Mouse (Mus musculus) megakaryocyte, embryonic 14.5 days (primary cell): ENCODE measurements around the gene Dll1. TPM values are rescaled to one million over a fixed set of nuclear protein-coding genes. Genes with fewer than 3 reads are reported as not detected.

Experiments used
- H3K27me3 ChIP-seq: replicated peaks from 2 replicates; pipeline ENCODE3; 2012; ENCODE audit warnings: inconsistent platforms
- H3K36me3 ChIP-seq: replicated peaks from 2 replicates; pipeline ENCODE3; 2012; ENCODE audit warnings: low read length, inconsistent platforms, mixed read lengths
- H3K4me1 ChIP-seq: 2 replicates; pipeline ENCODE4 v1.6.1; 2012; ENCODE audit warnings: inconsistent platforms
- H3K4me3 ChIP-seq: replicated peaks from 2 replicates; pipeline ENCODE3; 2012; ENCODE audit warnings: moderate library complexity, mild to moderate bottlenecking, inconsistent platforms
- H3K9me3 ChIP-seq: 2 replicates; pipeline ENCODE4 v1.6.1; 2012; ENCODE audit warnings: inconsistent platforms
- FLI1 ChIP-seq: IDR thresholded peaks from 2 replicates; pipeline ENCODE4 v1.6.1; 2012; ENCODE audit warnings: low read length, inconsistent platforms, mixed read lengths
- GATA1 ChIP-seq: IDR thresholded peaks from 3 replicates; pipeline ENCODE4 v1.6.1; 2012; ENCODE audit warnings: mixed read lengths, low read length, inconsistent platforms, borderline replicate concordance
- polyA plus RNA-seq: library from polyadenylated mRNA; stranded (reverse); fragments of >175 nt; gene quantifications from 2 replicates; pipeline ENCODE4 v1.2.3, GENCODE M21; 2012; ENCODE audit warnings: low replicate concordance; ENCODE audit not compliant: insufficient read depth

Dll1 gene
- polyA plus RNA-seq, 1 experiment, result 0.22 TPM

- Histone ChIP-seq H3K27me3 (peaks cover 92% of the 10 kb centered on the region), H3K36me3 (no peaks in the 10 kb centered on the region), H3K4me1 (peaks cover 37% of the 10 kb centered on the region), H3K4me3 (no peak overlapping the region), H3K9me3 (0 out of 2 replicates have a peak, but pooled peaks cover 3% of the 10 kb centered on the region)
- TF ChIP-seq FLI1 (no peak), GATA1 (no peak)
Measured at GRCm38 (mm10) chr17:15371967-15372835, 4.5 kb downstream of the Dll1 start.

GRCm38 (mm10) chr17:15370401-15370800 lies 6.3 kb downstream of the Dll1 start:
- Histone ChIP-seq H3K36me3 (no peaks in the 10 kb centered on the region), H3K9me3 (0 out of 2 replicates have a peak, but pooled peaks cover 3% of the 10 kb centered on the region), H3K4me1 (peaks cover 20% of the 10 kb centered on the region), H3K27me3 (peaks cover 79% of the 10 kb centered on the region), H3K4me3 (no peak overlapping the region)
- TF ChIP-seq FLI1 (no peak), GATA1 (no peak)

DNA sequence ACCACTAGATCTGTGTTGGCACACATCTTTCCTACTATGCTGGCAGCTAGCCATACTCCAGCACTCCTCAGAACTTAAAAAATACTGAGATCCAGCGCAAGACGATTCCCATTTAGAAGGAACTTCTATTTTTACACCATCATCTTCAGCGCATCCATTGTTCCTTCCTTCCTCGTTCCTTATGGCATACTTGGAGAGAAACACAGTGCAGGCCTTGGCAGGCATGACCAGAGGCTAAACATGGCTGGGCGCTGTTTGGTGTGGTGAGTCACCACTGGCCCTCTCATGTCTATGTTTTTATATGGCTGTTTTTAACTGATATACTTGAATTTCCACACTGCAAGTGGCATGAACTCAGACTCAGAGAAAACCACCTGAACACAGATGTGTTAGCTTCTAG lies 11.0 kb downstream of the Dll1 start:
- H3K36me3 ChIP-seq, result no peaks in the 10 kb centered on the region
- peaks cover 5% of the 10 kb centered on the region; the same call in 1 of the 2 replicates for H3K4me1 ChIP-seq
- no peak for TF ChIP-seq GATA1
- TF ChIP-seq FLI1, result no peak
- no peak overlapping the region for H3K4me3 ChIP-seq
- no peaks in the 10 kb centered on the region for H3K9me3 ChIP-seq
- H3K27me3 ChIP-seq, result peaks cover 56% of the 10 kb centered on the region

DNA sequence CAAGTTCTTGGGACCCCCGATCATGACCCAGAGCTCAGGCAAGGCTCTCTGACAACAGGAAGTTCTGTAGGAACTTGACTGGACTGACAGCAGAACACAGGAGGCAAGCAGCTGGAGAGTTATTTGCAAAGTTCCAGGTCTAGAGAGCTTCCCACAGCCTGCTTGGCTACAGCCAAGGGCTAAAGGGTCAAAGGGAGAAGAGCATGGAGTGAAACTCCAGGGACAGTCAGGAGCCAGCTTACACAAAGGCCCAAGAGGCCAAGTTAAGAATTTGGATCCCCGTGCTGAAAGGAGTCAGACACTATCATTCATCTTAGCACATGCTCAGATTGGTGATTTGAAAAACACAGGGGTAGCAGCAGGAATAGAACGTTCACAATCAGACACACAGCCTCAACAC lies 13.0 kb downstream of the Dll1 start:
- H3K4me1 ChIP-seq, result no peaks in the 10 kb centered on the region
- no peaks in the 10 kb centered on the region for H3K36me3 ChIP-seq
- H3K27me3 ChIP-seq, result peaks cover 46% of the 10 kb centered on the region
- no peak overlapping the region for H3K4me3 ChIP-seq
- no peak for TF ChIP-seq GATA1
- TF ChIP-seq FLI1, result no peak
- H3K9me3 ChIP-seq, result no peaks in the 10 kb centered on the region

DNA sequence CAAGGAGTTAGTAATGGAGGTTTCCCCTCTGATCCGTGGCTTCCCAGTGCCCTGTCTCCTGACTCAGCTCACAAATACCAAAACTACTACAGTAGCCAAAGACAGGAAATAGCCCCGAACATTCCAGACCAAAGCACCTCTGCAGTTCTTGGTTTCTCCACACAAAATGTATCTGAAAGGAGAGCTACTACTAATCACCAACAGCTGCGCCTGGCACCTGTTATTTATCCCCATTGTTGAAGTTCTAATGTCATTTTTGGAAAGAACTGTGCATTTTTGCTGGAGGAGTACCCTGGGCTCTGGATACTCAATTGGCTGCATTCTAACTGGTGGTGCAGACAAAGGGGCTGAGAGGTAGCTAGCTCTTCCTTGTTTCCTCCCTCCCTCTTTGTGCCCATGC lies 19.6 kb downstream of the Dll1 start:
- TF ChIP-seq FLI1 (no peak), GATA1 (no peak)
- Histone ChIP-seq H3K36me3 (no peaks in the 10 kb centered on the region), H3K27me3 (peaks cover 38% of the 10 kb centered on the region), H3K9me3 (no peaks in the 10 kb centered on the region), H3K4me1 (peaks cover 12% of the 10 kb centered on the region), H3K4me3 (no peak overlapping the region)

DNA sequence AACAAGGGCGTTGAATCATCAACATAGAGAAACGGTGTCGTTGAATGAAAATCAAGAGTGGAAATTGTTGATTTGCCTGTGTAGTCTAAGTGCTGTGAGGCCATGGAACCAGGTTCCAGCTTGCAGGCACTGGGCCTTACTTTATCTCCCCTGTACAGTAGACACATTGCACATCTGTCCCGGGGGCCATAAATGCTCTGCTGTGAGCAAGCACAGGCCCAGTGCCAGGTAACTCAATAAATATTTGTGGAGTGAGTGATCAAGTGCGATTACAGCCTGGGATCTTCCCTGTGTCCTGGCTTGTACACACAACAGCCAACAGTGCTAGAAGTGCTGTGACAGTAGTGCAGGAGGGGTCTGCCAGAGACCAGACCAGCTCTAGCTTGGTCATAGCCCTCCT lies 20.1 kb downstream of the Dll1 start:
- TF ChIP-seq FLI1, result no peak
- no peak for TF ChIP-seq GATA1
- peaks cover 43% of the 10 kb centered on the region for H3K27me3 ChIP-seq
- H3K9me3 ChIP-seq, result no peaks in the 10 kb centered on the region
- no peaks in the 10 kb centered on the region for H3K36me3 ChIP-seq
- no peak overlapping the region for H3K4me3 ChIP-seq
- peaks cover 12% of the 10 kb centered on the region for H3K4me1 ChIP-seq

- Histone ChIP-seq H3K4me1 (peaks cover 12% of the 10 kb centered on the region), H3K36me3 (no peaks in the 10 kb centered on the region)
Measured at GRCm38 (mm10) chr17:15355072-15355471, 21.6 kb downstream of the Dll1 start.

DNA sequence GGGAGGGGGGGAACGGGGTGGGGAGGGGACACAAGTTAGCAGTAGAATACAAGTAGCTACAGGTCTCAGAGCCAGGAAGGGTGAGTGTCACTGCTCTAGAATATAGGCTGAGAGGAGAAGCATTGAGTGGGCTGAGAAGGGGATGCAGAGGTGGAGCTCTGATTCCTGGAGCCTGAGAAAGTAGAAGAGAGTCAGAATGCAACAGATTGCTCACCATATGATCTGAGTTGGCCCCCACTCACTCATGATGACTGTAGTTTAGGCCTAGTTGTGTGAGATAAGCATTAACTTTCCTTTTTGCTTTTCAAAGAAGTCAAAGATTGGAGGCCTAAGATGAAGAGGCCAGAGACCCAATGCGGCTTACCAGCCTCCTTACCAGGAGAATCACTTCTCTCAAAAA lies 22.7 kb downstream of the Dll1 start:
- no peak for TF ChIP-seq FLI1
- H3K36me3 ChIP-seq, result no peaks in the 10 kb centered on the region
- H3K27me3 ChIP-seq, result peaks cover 42% of the 10 kb centered on the region
- H3K4me3 ChIP-seq, result no peak overlapping the region
- no peaks in the 10 kb centered on the region for H3K9me3 ChIP-seq
- H3K4me1 ChIP-seq, result peaks cover 12% of the 10 kb centered on the region

More at GRCm38 (mm10) chr17:15355072-15355471, 21.6 kb downstream of the Dll1 start:
- H3K4me3 ChIP-seq, result no peak overlapping the region
- no peaks in the 10 kb centered on the region for H3K9me3 ChIP-seq
- peaks cover 45% of the 10 kb centered on the region for H3K27me3 ChIP-seq
- TF ChIP-seq GATA1 (no peak), FLI1 (no peak)

- no peaks in the 10 kb centered on the region for H3K36me3 ChIP-seq
- TF ChIP-seq GATA1, result no peak
- no peak for TF ChIP-seq FLI1
Measured at GRCm38 (mm10) chr17:15352869-15353610, 23.6 kb downstream of the Dll1 start.

DNA sequence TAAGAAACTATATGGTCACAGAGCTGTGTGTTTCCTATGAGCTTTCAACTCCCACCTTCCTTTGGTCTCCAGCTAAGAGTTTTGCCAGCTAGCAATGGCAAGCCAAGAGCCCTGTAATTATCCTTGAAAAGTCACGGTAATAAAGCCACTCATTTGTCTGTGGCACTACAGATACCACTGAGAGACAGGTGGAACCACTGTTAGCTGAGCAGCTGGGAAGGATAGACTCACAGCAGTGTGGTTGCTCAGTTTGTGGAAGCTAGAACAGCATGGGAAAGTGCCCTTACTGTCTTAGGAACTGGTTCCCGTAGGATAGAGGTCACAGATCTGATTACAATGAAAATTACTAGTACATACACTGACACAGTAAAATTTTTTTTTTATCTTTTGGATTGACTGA lies 26.5 kb downstream of the Dll1 start:
- Histone ChIP-seq H3K4me3 (no peak overlapping the region), H3K9me3 (peaks cover 2% of the 10 kb centered on the region; the same call in 1 of the 2 replicates), H3K4me1 (peaks cover 9% of the 10 kb centered on the region), H3K36me3 (no peaks in the 10 kb centered on the region), H3K27me3 (peaks cover 26% of the 10 kb centered on the region)
- no peak for TF ChIP-seq GATA1
- TF ChIP-seq FLI1, result no peak

More at GRCm38 (mm10) chr17:15352869-15353610, 23.6 kb downstream of the Dll1 start:
- Histone ChIP-seq H3K27me3 (peaks cover 35% of the 10 kb centered on the region), H3K4me3 (peak overlapping the region; percentile 60), H3K9me3 (no peaks in the 10 kb centered on the region), H3K4me1 (peaks cover 12% of the 10 kb centered on the region)
